Mouse (Mus musculus) fibroblast of lung, adult 2 months (primary cell): ENCODE data around the gene Il6.
A peak's percentile ranks its signal among the peaks of the same experiment; 100 is the strongest.
"Not testable (repeated sequence)": the region's sequence is repeated elsewhere in the genome, so short reads cannot be mapped to it uniquely, and the experiment has no call there.

Experiments used
- DNase-seq: peaks from one replicate; pipeline ENCODE4 v3.0.0-alpha.2; 2011; ENCODE audit warnings: low read depth

Gene Il6

GRCm38 (mm10) chr5:30012726-30013503 lies at the start of gene Il6:
Gene Il6 (plus strand): TSS chr5:30013114.
- peak; percentile 97 for DNase-seq

- DNase-seq, result no peak
These were observed 49.4 kb upstream of the Il6 start for GRCm38 (mm10) chr5:29963488-29963887.

GRCm38 (mm10) chr5:29970212-29970611 lies 42.7 kb upstream of the Il6 start:
- DNase-seq, result no peak

- no peak for DNase-seq
These were observed 40.1 kb upstream of the Il6 start for GRCm38 (mm10) chr5:29972796-29973195.

GRCm38 (mm10) chr5:29973533-29973932 lies 39.4 kb upstream of the Il6 start:
- DNase-seq, result no peak

GRCm38 (mm10) chr5:29974115-29974514 lies 38.8 kb upstream of the Il6 start:
- DNase-seq, result no peak

- no peak for DNase-seq
These were observed 19.3 kb upstream of the Il6 start for GRCm38 (mm10) chr5:29993583-29993982.

- DNase-seq, result no peak
These were observed 18.6 kb upstream of the Il6 start for GRCm38 (mm10) chr5:29994344-29994743.

- DNase-seq, result no peak
These were observed 15.6 kb upstream of the Il6 start for GRCm38 (mm10) chr5:29997351-29997750.

GRCm38 (mm10) chr5:30000921-30001320 lies 12.0 kb upstream of the Il6 start:
- DNase-seq, result peak; percentile 60

GRCm38 (mm10) chr5:30014580-30014979 lies 1.7 kb downstream of the Il6 start:
- DNase-seq, result no peak

- not testable (repeated sequence) for DNase-seq
These were observed 22.9 kb downstream of the Il6 start for GRCm38 (mm10) chr5:30035862-30036261.

GRCm38 (mm10) chr5:30037111-30037510 lies 24.2 kb downstream of the Il6 start:
- DNase-seq, result not testable (repeated sequence)

- not testable (repeated sequence) for DNase-seq
These were observed 26.4 kb downstream of the Il6 start for GRCm38 (mm10) chr5:30039324-30039723.

GRCm38 (mm10) chr5:30039841-30040240 lies 26.9 kb downstream of the Il6 start:
- not testable (repeated sequence) for DNase-seq

- no peak for DNase-seq
These were observed 45.4 kb downstream of the Il6 start for GRCm38 (mm10) chr5:30058216-30058731.

- DNase-seq, result not testable (repeated sequence)
These were observed 46.7 kb downstream of the Il6 start for GRCm38 (mm10) chr5:30059607-30060006.

GRCm38 (mm10) chr5:30067726-30068125 lies 54.8 kb downstream of the Il6 start:
- DNase-seq, result no peak
